Mouse (Mus musculus) limb, embryonic 11.5 days (tissue): ENCODE measurements at regions not wholly inside any gene's neighbourhood (a gene's known extent, or its start where the extent isn't known, plus 50 kb on each side); places are given as distances from the start of the nearest gene placed in this dataset.

Experiments used
- ATAC-seq: fragments of 200-750 bp; cut with Nextera tagmentation; 2 replicates; pipeline ENCODE4 v1.8.0; 2017; ENCODE audit warnings: low read depth; ENCODE audit not compliant: insufficient number of reproducible peaks, low FRiP score, low TSS enrichment
- DNase-seq: peaks from one replicate; pipeline ENCODE4 v3.0.0-alpha.2; 2015; ENCODE audit warnings: low spot score
- H3K27ac ChIP-seq: fragments of 300-500 bp; sonication (generic); replicated peaks from 2 replicates; pipeline ENCODE4 v1.5.1; 2014; ENCODE audit warnings: low read depth, mild to moderate bottlenecking, low read length
- H3K27me3 ChIP-seq: fragments of 300-500 bp; sonication (generic); 2 replicates; pipeline ENCODE4 v1.6.1; 2014; ENCODE audit warnings: mild to moderate bottlenecking, low read length, mixed read lengths; ENCODE audit not compliant: control insufficient read depth, insufficient read depth
- H3K36me3 ChIP-seq: fragments of 300-500 bp; sonication (generic); 2 replicates; pipeline ENCODE4 v1.6.1; 2014; ENCODE audit warnings: mild to moderate bottlenecking, low read length, moderate library complexity, mixed read lengths; ENCODE audit not compliant: control insufficient read depth, insufficient read depth
- H3K4me1 ChIP-seq: fragments of 300-500 bp; sonication (generic); 2 replicates; pipeline ENCODE4 v1.6.1; 2014; ENCODE audit warnings: low read length, mixed read lengths; ENCODE audit not compliant: control insufficient read depth, insufficient read depth
- H3K4me2 ChIP-seq: fragments of 300-500 bp; sonication (generic); 2 replicates; pipeline ENCODE4 v1.6.1; 2014; ENCODE audit warnings: low read depth, mild to moderate bottlenecking, moderate library complexity; ENCODE audit not compliant: severe bottlenecking
- H3K4me3 ChIP-seq: fragments of 300-500 bp; sonication (generic); 2 replicates; pipeline ENCODE4 v1.5.1; 2014; ENCODE audit warnings: low read depth, low read length
- H3K9ac ChIP-seq: fragments of 300-500 bp; sonication (generic); 2 replicates; pipeline ENCODE4 v1.6.1; 2014; ENCODE audit warnings: mild to moderate bottlenecking, low read length
- H3K9me3 ChIP-seq: fragments of 300-500 bp; sonication (generic); 2 replicates; pipeline ENCODE4 v1.6.1; 2016; ENCODE audit warnings: low read length; ENCODE audit not compliant: control insufficient read depth
- WGBS: fragments of 180-500 bp; shearing (Covaris S2); extraction: QIAGEN DNeasy Blood & Tissue Kit; methylation state at CpG from one replicate; pipeline ENCODE4 v1.1.7; 2014; 5-methylcytosine and 5-hydroxymethylcytosine counted together

GRCm38 (mm10) chr16:15115386-15115785 is 201.9 kb upstream of the Gm21897 start:
- Histone ChIP-seq H3K9me3 (no peaks in the 10 kb centered on the region), H3K9ac (no peak overlapping the region), H3K4me1 (peaks cover 15% of the 10 kb centered on the region), H3K4me2 (no peak overlapping the region), H3K4me3 (no peak overlapping the region), H3K36me3 (no peaks in the 10 kb centered on the region), H3K27ac (0 out of 2 replicates have a peak overlapping the region, but pooled peaks have one; percentile 21), H3K27me3 (no peaks in the 10 kb centered on the region)
- WGBS: 36% methylated on average over 2 of the region's 2 CpGs
- DNase-seq: no peak
- ATAC-seq: no peak

- H3K36me3 ChIP-seq: no peaks in the 10 kb centered on the region
- no peaks in the 10 kb centered on the region for H3K9me3 ChIP-seq
- ATAC-seq (0 out of 2 replicates have a peak, but pooled peaks have one; percentile 17), DNase-seq (peak; percentile 44)
- no peak overlapping the region for H3K4me3 ChIP-seq
- H3K9ac ChIP-seq: no peak overlapping the region
- no peak overlapping the region for H3K27ac ChIP-seq
- H3K4me2 ChIP-seq: no peak overlapping the region
- WGBS: 97% methylated on average over 1 of the region's 1 CpGs
- no peaks in the 10 kb centered on the region for H3K27me3 ChIP-seq
- H3K4me1 ChIP-seq: peaks cover 5% of the 10 kb centered on the region; the same call in 1 of the 2 replicates
Observed at GRCm38 (mm10) chr16:15119799-15120198, 197.5 kb upstream of the Gm21897 start.

GRCm38 (mm10) chr16:15128996-15129395 is 188.3 kb upstream of the Gm21897 start:
- no peaks in the 10 kb centered on the region for H3K9me3 ChIP-seq
- H3K36me3 ChIP-seq: no peaks in the 10 kb centered on the region
- H3K4me2 ChIP-seq: no peak overlapping the region
- no peaks in the 10 kb centered on the region for H3K4me1 ChIP-seq
- H3K27ac ChIP-seq: no peak overlapping the region
- no peaks in the 10 kb centered on the region for H3K27me3 ChIP-seq
- no peak for ATAC-seq
- WGBS: 83% methylated on average over 2 of the region's 2 CpGs
- no peak overlapping the region for H3K4me3 ChIP-seq
- no peak overlapping the region for H3K9ac ChIP-seq
- DNase-seq: no peak

GRCm38 (mm10) chr16:15129806-15130205 is 187.5 kb upstream of the Gm21897 start:
- ATAC-seq: no peak
- Histone ChIP-seq H3K9me3 (no peaks in the 10 kb centered on the region), H3K4me1 (no peaks in the 10 kb centered on the region), H3K36me3 (no peaks in the 10 kb centered on the region), H3K4me2 (no peak overlapping the region), H3K27me3 (no peaks in the 10 kb centered on the region), H3K9ac (no peak overlapping the region), H3K27ac (no peak overlapping the region), H3K4me3 (no peak overlapping the region)
- 86% methylated on average over 2 of the region's 2 CpGs for WGBS
- no peak for DNase-seq

GRCm38 (mm10) chr16:15157852-15158251 is 159.4 kb upstream of the Gm21897 start:
- Histone ChIP-seq H3K36me3 (no peaks in the 10 kb centered on the region), H3K4me2 (no peak overlapping the region), H3K4me1 (no peaks in the 10 kb centered on the region), H3K9me3 (no peaks in the 10 kb centered on the region), H3K27ac (no peak overlapping the region), H3K9ac (no peak overlapping the region), H3K4me3 (no peak overlapping the region), H3K27me3 (no peaks in the 10 kb centered on the region)
- DNase-seq (no peak), ATAC-seq (no peak)
- WGBS: 75% methylated on average over 2 of the region's 2 CpGs

GRCm38 (mm10) chr16:15175516-15175915 is 141.7 kb upstream of the Gm21897 start:
- Histone ChIP-seq H3K9me3 (no peaks in the 10 kb centered on the region), H3K27me3 (no peaks in the 10 kb centered on the region), H3K27ac (no peak overlapping the region), H3K36me3 (no peaks in the 10 kb centered on the region), H3K4me1 (no peaks in the 10 kb centered on the region), H3K4me2 (no peak overlapping the region), H3K4me3 (no peak overlapping the region), H3K9ac (no peak overlapping the region)
- WGBS: 88% methylated on average over 3 of the region's 3 CpGs
- no peak for DNase-seq
- ATAC-seq: no peak

GRCm38 (mm10) chr16:15185714-15186113 is 131.5 kb upstream of the Gm21897 start:
- Histone ChIP-seq H3K4me2 (no peak overlapping the region), H3K27me3 (no peaks in the 10 kb centered on the region), H3K27ac (no peak overlapping the region), H3K4me1 (no peaks in the 10 kb centered on the region), H3K9me3 (no peaks in the 10 kb centered on the region), H3K36me3 (no peaks in the 10 kb centered on the region), H3K4me3 (no peak overlapping the region), H3K9ac (no peak overlapping the region)
- DNase-seq: no peak
- ATAC-seq: no peak
- 83% methylated on average over 1 of the region's 1 CpGs for WGBS

- WGBS: 13% methylated on average over 6 of the region's 6 CpGs
- ATAC-seq (peak; percentile 94), DNase-seq (peak; percentile 70)
- Histone ChIP-seq H3K27ac (peak overlapping the region; percentile 69; the same call in 1 of the 2 replicates), H3K4me1 (peaks cover 7% of the 10 kb centered on the region; the same call in 1 of the 2 replicates), H3K36me3 (no peaks in the 10 kb centered on the region), H3K27me3 (no peaks in the 10 kb centered on the region), H3K9me3 (no peaks in the 10 kb centered on the region), H3K4me3 (no peak overlapping the region), H3K4me2 (no peak overlapping the region), H3K9ac (no peak overlapping the region)
Observed at GRCm38 (mm10) chr16:15194926-15195711, 122.1 kb upstream of the Gm21897 start.
